Mouse (Mus musculus): Measurements from ENCODE around the gene Coro2b.

Gene Coro2b

DNA sequence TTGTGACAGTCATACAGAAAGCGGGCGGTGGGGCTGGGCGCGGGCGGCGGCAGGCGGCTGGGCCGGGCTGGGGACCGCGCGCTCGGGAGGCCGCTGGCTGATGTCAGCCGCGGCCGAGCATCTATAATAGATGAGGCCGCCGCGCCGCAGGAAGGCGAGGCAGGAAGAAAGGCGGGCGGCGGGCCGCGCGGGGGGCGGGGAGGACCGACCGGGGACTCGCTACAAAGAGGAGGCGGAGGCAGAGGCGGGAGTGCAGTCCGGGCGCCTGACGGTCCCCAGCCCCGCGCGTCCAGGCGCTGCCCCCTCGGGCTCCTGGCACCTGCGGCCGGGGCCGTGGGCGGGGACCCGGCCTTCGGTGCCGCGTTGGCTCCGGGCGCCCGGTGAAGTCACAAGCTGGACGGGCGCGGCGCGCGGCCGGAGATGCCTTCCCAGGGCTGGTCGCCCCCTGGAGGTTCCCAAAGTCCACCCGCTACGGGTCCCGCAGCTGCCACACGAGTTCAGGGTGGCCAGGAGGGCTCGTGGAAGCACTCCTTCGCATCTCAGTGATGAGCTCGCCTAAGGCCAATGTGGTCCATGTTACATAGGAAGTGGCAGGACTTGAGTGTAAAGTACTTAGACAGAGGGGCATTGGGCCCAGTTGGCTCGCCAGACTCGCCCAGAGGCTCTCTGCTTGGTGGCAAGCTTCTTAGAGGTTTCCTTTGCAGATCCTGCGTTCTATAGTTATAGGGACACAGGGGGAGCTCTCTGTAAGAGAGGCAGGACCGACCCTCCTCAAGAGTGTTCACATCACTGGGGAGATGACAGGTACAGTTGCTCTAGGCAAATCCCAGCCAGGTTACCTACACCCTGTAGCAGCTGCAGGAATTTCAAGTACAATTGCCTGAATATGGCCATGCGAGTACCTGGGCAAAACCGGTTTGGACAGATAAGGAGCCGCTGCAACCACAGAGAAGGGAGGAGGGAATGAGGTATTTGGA is at the start of gene Coro2b:
Coro2b (minus strand) TSS at position 390 of the 977 bp plus-strand sequence.
- DNase-seq (ENCODE audit: low spot score): no peak

DNA sequence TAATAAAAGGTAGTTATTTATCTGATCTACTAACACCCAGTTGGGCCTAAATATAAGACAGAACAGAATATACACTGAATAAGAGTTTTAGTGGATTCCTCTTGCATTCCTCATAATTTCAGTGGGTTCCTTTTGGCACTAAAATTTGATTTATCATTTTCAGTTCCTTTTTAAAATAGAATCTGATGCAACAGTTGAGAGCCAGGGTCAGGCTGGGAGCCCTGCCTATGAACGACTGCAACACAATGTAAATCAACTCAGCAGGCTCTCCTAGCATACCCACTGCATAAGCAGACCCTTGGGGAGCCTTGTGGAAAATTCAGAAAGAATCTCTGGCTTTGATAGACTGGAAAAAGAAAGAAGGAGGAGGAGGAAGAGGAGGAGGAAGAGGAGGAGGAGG is 40.7 kb upstream of the Coro2b start:
- DNase-seq (ENCODE audit: low spot score): no peak

DNA sequence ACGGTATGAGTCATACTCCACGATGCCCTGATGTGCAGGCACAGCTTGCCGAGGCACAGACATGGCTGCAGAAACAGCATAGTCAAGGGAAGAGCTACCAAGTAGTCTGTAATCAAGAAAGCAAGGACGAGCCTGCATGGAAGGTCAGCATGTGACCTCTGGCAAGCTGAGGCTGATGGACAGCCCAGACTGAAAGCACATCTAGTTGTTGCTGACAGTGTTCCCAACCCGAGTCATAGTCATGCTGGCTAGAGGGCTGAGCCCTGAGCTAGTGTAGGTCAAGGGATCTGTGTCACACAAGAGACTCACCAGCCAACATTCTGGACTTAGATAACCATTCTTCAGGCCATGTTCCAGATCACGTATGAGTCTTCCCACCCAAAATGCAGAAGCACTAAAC is 32.3 kb upstream of the Coro2b start:
- DNase-seq (ENCODE audit: low spot score): no peak

DNA sequence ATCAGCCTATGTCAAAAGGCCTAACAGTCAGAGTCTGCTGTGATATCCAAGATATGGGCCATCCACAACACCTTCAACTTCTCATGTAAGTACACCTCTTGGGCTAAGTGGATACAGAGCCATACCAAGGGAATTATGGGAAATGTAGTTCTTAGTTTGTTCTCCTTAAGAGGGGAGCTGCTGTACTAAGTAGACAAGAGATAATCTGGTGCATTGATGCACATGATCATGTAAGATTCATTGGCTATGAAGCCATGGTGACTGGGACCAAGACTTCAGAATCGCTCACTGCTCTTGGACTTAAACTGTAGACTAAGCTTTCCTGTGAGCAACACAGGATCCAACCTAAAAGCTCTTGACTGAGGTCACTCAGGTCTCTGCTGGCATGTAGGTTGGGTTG is 31.0 kb upstream of the Coro2b start:
- DNase-seq (ENCODE audit: low spot score): no peak

DNA sequence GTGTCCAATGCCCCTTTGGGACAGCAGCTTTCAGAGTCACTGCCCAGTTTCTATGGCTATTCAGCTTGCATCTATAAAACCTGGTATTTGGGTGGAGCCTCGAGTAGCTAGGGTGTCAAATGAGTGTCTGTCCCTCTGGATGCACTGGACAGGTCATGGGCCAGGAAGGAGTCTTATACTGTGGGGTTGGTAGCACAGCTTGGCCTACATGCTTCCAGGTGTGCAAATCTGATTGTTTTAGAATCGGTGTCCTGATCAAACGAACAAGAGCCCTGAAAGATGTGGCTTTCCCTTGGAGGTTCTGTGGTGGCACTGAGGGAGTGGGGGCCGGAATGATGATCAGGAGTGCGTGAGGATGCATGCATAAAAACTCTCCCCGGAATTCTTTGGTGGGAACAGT is 25.4 kb upstream of the Coro2b start:
- DNase-seq (ENCODE audit: low spot score): no peak

DNA sequence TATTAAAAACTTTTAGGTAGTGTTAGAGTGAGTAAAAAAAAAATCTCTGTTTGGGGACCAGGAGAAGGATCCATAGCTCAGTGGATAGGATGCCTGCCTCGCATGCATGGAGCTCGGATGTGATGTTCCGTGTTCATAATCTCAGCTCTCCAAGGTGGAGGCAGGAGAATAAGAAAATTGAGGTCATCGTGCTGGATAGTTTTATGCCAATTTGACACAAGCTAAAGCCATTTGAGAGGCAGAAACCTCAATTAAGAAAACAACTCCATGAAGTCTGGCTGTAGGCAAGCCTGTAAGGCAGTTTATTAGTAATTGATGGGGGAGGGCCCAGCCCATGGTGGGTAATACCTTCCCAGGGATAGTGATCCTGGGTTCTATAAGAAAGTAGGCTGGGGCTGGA is 23.6 kb upstream of the Coro2b start:
- no peak for DNase-seq (ENCODE audit: low spot score)

DNA sequence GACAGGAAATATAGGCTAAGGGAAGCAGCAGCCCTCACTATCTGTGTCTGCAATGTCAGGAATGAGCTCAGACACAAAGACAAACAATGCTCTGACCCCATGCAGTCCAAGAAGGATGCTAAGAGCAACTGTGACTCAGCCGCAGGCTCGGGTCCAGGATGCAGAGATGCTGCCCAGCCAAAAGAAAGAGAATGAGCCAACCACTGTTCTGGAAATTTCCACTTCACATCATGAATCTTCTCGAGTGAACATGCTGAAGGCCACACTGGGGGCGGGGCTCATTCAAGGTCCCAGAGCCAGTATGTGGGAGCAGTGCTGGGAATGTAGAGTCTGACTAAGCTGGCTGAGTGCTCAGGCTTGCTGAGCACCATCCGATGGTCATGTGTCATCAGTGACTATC is 23.2 kb upstream of the Coro2b start:
- peak; percentile 57 for DNase-seq (ENCODE audit: low spot score)

DNA sequence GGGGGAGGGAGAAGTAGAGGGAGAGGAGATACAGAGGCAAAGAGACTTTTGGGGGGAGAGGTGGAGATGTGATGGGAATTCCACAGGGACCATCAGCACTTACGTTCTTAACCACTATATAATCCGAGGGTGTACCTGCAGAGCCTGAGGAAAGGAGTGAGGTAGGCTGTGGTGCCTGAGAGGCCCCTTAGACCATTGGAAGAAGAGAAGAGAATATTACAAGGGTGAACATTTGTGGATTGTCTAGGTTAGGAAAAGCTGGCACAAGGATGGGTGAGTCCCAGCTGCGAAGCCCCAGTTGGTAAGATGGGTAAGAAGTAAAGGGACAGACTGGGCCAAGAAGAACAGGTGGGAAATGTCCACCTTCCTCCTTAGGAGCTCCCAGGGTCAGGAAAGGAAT is 22.6 kb upstream of the Coro2b start:
- DNase-seq (ENCODE audit: low spot score): no peak

DNA sequence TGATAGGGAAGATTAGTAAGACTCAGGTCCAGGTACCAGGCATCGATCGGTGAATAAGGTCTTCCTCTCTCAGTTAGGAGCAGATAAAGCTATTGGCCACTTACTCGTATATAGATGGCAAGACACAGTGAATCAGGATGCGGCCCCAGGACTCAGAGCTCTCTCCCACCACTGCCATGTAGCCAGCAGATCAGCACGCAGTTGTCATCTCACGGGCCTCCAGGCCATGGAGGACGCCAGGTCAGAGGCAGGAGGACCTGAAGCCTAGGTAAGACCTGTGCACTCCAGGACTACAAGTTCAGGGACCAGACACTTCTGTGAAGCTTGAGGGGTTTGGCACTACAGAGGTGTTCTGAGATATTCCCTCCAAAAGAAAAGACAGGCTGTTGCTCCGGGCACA is 21.2 kb upstream of the Coro2b start:
- no peak for DNase-seq (ENCODE audit: low spot score)

DNA sequence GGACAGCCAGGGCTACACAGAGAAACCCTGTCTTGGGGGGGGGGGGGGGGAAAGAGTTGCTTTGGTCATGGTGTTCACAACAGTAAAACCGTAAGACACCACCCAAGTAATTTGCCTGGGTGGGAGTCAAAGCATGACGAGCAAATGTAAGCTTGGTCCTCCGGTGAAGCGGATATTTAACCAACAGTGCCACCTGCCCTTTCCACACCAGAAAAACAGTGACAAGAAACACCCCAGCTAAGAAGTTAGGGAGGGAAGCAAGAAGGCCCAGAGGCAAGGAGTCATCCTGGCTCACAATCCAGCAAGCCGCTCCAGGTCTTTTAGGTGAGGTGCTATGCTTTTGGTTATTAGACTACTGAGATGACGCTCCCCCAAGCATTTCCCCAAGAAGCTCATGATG is 19.9 kb upstream of the Coro2b start:
- no peak for DNase-seq (ENCODE audit: low spot score)

DNA sequence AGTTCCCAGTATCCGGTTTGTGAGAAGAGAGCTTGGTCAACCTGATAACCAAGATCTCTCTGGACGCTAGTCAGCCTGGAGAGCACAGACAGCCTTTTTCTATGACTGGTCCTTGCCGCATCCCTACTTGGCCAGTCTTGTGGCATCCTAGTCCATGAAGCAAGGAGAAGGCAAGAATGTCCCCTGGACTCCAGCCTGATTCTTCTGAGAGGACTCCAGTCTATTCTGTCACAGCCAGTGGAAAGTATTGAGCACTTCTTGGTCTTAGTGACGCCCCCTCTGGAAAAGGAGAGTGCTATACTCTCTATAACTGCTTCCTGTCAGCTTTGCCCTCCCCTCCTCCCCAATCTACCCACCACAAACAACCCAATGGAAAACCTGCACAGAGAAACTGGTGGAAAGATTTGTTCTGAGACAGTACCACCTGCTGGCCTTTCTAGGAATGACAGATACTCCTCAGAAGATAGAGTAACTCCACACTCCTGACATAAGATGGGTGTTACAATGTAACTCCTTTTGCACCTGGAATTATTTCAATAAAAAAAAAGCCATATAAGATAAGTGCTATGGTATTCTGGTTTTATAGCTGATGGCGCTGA is 18.5 kb upstream of the Coro2b start:
- no peak for DNase-seq (ENCODE audit: low spot score)

DNA sequence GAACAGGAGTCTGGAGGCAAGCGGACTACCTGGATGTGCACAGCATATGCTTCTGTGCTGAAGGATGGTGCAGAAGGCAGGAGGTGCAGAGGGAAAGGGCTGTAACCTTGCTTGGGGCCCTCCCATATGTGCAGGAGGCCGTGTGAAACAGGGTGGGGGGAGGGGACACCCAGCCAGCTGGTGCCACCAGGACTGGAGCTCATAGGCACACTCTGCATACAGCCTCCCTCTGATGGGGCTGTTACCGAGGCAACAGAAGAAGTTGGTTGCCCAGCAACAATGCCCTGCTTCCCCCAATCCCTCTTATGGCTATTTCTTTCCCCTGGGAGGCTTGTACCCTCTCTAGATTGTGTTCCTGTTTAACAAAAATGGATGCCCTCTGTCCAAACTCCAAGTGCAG is 17.8 kb upstream of the Coro2b start:
- DNase-seq (ENCODE audit: low spot score): no peak

DNA sequence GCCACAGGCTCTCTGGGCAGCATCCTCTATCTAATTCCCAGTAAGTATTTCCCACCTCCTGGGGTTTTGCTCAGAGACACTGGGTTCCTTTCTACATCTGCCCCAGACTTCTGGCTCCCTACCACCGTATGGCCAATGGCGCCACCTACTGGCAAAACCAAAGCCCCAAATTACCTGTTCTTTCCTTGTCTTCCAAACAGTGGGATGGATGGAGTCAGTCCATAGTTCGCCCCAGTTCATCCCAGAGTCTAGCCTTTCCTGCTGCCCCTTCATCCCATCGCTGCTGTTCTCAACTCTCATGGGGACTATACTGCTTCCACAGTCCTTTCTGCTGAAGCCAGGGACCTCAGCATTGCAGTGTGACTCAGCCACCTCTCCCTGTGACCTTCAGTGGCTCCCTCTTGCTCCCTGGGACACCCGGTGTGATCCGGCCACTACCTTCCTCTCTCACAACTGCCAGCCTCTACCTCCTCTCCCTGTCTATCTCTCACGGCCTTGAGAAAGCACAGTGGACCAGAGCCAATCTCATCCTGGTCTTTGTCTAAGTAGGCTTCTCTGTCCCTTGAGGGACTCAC is 16.6 kb upstream of the Coro2b start:
- DNase-seq (ENCODE audit: low spot score): peak; percentile 63

DNA sequence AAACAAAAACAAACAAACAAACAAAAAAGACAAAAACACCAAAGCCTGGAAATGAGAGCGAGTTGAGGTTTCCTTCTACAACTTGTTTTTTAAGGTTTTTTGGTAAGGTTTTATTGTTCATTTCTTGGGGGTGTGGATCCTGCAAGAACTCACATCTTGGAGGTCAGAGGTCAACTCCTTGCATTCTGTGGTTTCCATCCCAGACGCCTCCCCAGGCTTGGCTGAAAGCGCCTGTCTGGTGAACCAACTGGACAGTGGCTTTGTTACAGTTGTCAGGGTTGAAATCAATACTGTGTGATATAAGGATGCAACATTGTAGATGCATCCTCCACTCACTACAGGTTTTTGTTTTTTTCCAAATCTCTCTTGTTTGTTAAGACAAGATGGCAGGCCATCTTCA is 14.7 kb upstream of the Coro2b start:
- DNase-seq (ENCODE audit: low spot score): no peak

DNA sequence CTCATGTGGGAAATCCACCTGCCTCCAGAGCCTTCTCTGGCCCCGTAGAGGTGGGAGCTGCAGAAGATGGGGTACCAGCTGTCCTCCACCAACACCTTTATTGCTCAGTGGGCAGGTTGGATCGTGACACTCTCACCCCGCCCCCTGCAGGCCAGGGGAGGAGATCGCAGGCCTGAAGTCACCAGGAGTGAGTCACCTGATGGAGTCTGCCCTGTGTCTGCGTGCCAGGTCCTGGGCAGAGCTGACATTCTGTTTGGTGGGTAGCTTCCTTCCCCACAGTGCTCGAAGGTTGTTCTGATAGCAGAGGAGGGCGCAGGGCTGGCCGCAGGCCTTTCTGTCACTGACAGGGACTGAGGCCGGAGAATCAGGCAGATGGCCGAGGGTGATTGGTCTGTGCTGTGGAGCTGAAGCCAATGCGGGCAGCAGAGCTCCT is 13.8 kb upstream of the Coro2b start:
- peak; percentile 56 for DNase-seq (ENCODE audit: low spot score)

DNA sequence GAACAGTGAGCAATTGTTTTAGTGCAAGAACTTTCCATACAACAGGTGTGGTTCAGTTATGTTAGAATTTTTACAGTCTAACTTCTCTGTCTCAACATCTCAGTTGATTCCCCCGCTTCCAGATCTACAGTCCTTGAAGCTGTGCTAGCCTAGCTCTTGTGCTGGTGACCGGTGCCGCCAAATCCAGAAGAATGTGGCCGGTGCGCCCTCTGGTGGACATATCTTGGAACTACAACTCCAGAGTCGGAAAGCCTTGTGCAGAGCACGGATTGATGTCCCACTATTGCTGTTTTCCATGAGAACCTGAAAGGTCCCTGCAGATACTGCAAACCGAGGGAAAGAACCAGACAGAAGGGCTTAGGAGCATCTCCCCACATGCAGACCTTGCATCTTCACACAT is 13.0 kb upstream of the Coro2b start:
- peak; percentile 95 for DNase-seq (ENCODE audit: low spot score)

DNA sequence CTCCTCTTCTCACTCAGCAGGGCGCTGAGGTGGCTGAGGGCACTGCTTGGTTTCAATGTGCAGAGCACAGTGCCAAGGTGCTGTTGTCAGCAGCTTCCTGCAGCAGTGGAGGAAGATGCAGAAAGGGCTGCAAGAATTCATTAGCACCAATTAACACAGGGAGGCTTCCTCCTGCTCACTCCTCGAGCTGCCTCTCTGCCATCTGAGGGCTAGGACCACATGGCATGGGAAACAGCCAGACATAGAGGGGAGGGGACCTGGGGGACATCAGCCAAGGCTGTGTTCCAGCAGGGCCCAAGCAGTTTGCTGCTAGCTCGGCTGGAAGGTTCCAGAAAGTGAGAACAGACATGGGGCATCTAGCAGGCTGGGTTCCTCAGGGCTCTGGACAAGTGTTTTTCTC is 10.6 kb upstream of the Coro2b start:
- no peak for DNase-seq (ENCODE audit: low spot score)

DNA sequence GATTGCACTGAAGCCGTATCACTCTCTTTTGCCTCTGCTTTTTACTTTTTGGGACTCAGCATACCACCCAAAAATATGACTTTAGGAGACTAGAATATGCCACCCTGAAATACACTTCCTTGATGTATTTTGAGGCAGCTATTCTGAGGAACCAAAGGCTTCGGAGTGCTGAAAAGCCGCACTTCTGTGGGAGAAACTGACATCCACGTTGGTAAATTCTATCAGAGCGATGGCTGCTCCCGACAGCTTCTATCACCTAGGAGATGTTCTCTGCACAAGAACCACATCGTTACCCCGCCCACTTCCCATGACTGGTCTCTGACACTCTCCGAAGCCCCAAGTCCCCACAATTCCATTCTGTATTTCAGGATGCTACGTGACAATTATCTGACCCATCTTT is 8.0 kb upstream of the Coro2b start:
- DNase-seq (ENCODE audit: low spot score): no peak

DNA sequence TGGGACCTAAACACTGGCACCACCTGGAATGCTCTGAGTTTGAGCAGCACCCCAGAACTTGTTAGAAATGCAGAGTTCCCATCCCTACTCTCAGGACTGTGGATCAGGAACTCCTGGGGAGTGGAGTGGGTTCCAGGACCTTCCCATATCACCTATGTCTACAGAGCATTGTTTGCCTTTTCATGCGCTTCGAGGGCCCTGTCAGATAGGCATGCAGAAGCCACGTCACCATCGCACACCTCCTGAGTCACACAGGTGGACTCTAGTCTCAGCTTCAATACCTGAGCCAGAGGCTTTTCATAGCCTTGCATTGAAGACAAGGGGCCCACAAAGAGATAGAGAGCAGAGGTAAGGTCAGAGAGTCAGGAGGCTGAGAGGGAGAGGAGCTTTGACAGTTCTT is 7.0 kb upstream of the Coro2b start:
- no peak for DNase-seq (ENCODE audit: low spot score)

DNA sequence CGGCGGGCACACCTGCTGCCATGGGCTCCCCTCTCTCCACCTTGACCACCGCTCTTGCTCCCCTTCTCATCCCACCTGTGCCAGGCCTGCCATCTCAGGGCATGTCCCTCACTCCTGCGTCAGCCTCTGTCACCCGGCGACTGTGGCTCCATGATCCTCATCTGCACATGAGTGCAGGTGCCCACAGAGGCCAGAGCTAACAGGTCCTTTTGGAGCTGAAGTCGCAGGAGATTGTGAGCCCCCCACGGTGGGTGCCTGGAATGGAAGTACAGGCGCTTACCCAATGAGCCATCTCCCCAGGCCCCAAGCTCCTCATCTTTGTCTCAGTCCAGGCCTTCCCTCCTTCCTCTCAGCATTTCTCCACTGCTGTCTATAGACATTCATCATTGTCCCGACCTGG is 4.8 kb upstream of the Coro2b start:
- DNase-seq (ENCODE audit: low spot score): no peak

DNA sequence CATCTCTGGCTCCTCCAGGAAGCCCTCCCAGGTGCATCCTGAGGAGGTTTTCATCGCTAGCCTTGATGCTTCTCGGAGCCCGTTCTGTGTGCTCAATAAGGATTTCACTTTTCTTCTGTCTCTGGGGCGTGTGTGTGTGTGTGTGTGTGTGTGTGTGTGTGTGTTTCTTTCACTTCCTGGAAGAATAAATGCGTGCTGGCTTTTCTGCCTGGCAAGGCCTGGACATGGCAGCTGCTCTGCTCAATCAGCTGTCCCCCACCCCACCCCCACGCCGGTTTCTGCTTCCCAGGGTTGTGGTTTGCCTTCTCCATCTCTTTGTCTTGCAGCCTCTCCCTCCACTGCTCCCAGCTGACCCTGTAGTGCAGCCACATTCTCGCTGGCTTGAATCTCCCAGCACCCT is 4.3 kb upstream of the Coro2b start:
- DNase-seq (ENCODE audit: low spot score): no peak

DNA sequence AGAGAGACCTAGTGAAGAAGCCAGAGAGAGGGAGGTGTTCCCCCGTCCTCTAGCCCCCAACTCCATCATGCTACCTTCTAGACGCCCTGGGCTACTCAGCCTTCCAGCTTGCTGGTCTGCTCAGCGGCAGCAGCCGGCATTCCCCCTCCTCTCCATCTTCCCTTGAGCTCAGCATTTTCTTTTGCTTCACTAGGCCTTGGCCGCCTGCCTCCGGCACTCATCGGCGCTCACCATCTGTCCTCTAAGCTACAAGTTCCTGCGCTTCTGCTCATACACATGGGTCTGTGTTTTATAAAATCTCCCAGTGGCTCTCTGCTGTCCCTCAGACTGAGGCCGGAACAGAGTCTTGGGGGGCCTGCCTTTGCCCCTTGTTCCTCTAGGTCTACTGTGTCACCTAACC is 3.9 kb upstream of the Coro2b start:
- DNase-seq (ENCODE audit: low spot score): no peak

DNA sequence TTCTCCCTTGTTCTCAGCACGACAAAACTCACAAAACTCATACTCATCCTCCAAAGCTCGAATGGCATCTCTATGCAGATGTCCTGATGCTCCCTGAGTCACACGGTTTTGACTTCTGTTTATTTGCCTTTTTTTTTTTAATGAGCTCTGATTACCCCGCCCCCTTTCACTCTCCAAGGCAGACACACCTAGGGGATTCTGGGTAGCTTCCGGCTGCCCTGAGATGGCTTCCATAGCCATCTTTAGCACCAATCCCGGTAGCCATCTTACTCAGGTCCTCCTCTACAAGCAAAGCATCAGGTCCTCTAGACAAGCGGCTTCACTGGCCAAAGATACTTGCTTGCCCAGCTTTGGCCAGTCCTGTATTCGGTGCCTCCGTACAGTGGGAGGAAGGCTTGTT is 3.3 kb upstream of the Coro2b start:
- no peak for DNase-seq (ENCODE audit: low spot score)

Measured in ovary, postnatal 14 days (tissue).